Mouse (Mus musculus): ENCODE measurements around the gene Dxo. TPM values are rescaled to one million over a fixed set of nuclear protein-coding genes. Genes with fewer than 3 reads are reported as not detected.
"Not testable (repeated sequence)": the region's sequence is repeated elsewhere in the genome, so short reads cannot be mapped to it uniquely, and the experiment has no call there.

Gene Dxo
- polyA plus RNA-seq, 1 experiment from 2014 or later = 73.0 TPM

GRCm38 (mm10) chr17:34804871-34805562 lies 31.8 kb upstream of the Dxo start:
- Histone ChIP-seq H3K27me3 (no peaks in the 10 kb centered on the region), H3K4me3 (replicated peaks) (no peak overlapping the region)
- 72% methylated on average over 6 of the region's 6 CpGs for WGBS

GRCm38 (mm10) chr17:34807176-34807575 lies 29.6 kb upstream of the Dxo start:
- H3K9ac ChIP-seq = no peak overlapping the region
- no peak overlapping the region for H3K27ac ChIP-seq
- ATAC-seq (replicated peaks; ENCODE audit: low FRiP score) = no peak
- WGBS = 63% methylated on average over 3 of the region's 3 CpGs
- H3K4me3 ChIP-seq (replicated peaks) = no peak overlapping the region
- no peak overlapping the region for H3K4me2 ChIP-seq
- no peaks in the 10 kb centered on the region for H3K4me1 ChIP-seq
- H3K36me3 ChIP-seq = no peaks in the 10 kb centered on the region
- peaks cover 6% of the 10 kb centered on the region; the same call in 1 of the 2 replicates for H3K9me3 ChIP-seq (replicated peaks)
- no peaks in the 10 kb centered on the region for H3K27me3 ChIP-seq

More at GRCm38 (mm10) chr17:34804871-34805562, 31.8 kb upstream of the Dxo start:
- Histone ChIP-seq H3K9ac (no peak overlapping the region), H3K4me2 (no peak overlapping the region), H3K36me3 (no peaks in the 10 kb centered on the region), H3K9me3 (replicated peaks) (peaks cover 6% of the 10 kb centered on the region; the same call in 1 of the 2 replicates), H3K4me1 (no peaks in the 10 kb centered on the region), H3K27ac (no peak overlapping the region)
- no peak for ATAC-seq (replicated peaks; ENCODE audit: low FRiP score)

GRCm38 (mm10) chr17:34808599-34809205 lies 28.1 kb upstream of the Dxo start:
- no peak for ATAC-seq (replicated peaks; ENCODE audit: low FRiP score)
- Histone ChIP-seq H3K36me3 (no peaks in the 10 kb centered on the region), H3K27me3 (no peaks in the 10 kb centered on the region), H3K4me3 (replicated peaks) (no peak overlapping the region), H3K9me3 (replicated peaks) (peaks cover 6% of the 10 kb centered on the region; the same call in 1 of the 2 replicates), H3K27ac (no peak overlapping the region), H3K4me2 (no peak overlapping the region), H3K9ac (no peak overlapping the region), H3K4me1 (no peaks in the 10 kb centered on the region)
- 82% methylated on average over 6 of the region's 6 CpGs for WGBS

DNA sequence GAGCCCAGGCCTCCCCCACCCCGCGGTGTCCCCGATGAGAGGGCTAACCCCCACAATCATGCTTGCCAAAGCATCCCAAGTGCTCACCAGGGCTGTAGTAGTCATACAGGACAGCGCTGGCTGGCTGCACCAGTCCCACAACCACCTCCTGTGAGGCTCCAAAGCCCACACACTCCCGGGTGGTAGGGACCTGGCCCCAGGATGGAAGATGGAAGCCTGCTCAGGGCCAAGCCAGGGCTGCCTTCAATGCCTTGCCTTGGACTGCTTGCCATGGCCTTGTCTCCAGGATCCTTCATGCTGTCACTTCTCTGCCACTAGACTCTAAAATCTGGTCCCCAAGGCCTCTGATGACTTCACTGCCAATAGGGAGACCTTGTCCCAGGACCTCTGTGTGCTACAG lies 26.4 kb upstream of the Dxo start:
- H3K27me3 ChIP-seq; H3K9ac ChIP-seq; H3K27ac ChIP-seq; H3K9me3 ChIP-seq (replicated peaks); H3K4me3 ChIP-seq (replicated peaks); H3K36me3 ChIP-seq; H3K4me1 ChIP-seq; H3K4me2 ChIP-seq; ATAC-seq (replicated peaks; ENCODE audit: low FRiP score): not testable (repeated sequence)
- WGBS = 87% methylated on average over 5 of the region's 5 CpGs

- WGBS = 74% methylated on average over 8 of the region's 8 CpGs
- H3K4me3 ChIP-seq (replicated peaks); H3K27ac ChIP-seq; H3K4me2 ChIP-seq; H3K27me3 ChIP-seq; H3K4me1 ChIP-seq; H3K9me3 ChIP-seq (replicated peaks); ATAC-seq (replicated peaks; ENCODE audit: low FRiP score); H3K36me3 ChIP-seq; H3K9ac ChIP-seq: not testable (repeated sequence)
These were observed 26.0 kb upstream of the Dxo start for GRCm38 (mm10) chr17:34810811-34811210.

DNA sequence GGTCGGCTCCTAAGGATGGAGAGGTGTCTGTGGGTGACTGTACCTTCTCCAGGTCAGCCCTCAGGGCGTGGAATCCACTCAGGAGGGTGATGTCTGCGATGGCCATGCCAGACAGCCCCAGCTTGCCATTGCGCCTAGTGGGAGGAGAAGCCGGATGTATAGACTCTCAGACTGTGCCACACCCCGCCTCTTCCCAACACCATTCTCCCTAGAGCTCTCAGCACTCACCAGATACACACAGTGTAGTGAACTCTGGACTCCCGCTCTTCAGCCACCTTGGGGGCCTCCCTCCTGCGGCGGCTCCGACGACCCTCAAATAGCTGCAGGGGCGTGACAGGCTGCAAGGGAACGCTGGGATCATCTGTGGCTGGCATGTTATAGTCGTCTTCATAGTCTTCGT lies 25.5 kb upstream of the Dxo start:
- WGBS = 73% methylated on average over 15 of the region's 15 CpGs
- no peak overlapping the region for H3K4me3 ChIP-seq (replicated peaks)
- ATAC-seq (replicated peaks; ENCODE audit: low FRiP score) = no peak

GRCm38 (mm10) chr17:34813747-34814146 lies 23.1 kb upstream of the Dxo start:
- WGBS = 61% methylated on average over 12 of the region's 12 CpGs
- H3K27ac ChIP-seq; ATAC-seq (replicated peaks; ENCODE audit: low FRiP score); H3K9me3 ChIP-seq (replicated peaks); H3K4me3 ChIP-seq (replicated peaks); H3K27me3 ChIP-seq; H3K9ac ChIP-seq; H3K4me1 ChIP-seq; H3K36me3 ChIP-seq; H3K4me2 ChIP-seq: not testable (repeated sequence)

More for the DNA sequence above, 25.5 kb upstream of the Dxo start:
- Histone ChIP-seq H3K27me3 (no peaks in the 10 kb centered on the region), H3K27ac (no peak overlapping the region), H3K36me3 (no peaks in the 10 kb centered on the region), H3K4me1 (no peaks in the 10 kb centered on the region), H3K4me2 (no peak overlapping the region), H3K9me3 (replicated peaks) (no peaks in the 10 kb centered on the region), H3K9ac (no peak overlapping the region)

- Histone ChIP-seq H3K36me3 (no peaks in the 10 kb centered on the region), H3K27me3 (no peaks in the 10 kb centered on the region), H3K4me3 (replicated peaks) (no peak overlapping the region), H3K4me2 (no peak overlapping the region), H3K9ac (no peak overlapping the region), H3K4me1 (no peaks in the 10 kb centered on the region), H3K9me3 (replicated peaks) (no peaks in the 10 kb centered on the region), H3K27ac (no peak overlapping the region)
- no peak for ATAC-seq (replicated peaks; ENCODE audit: low FRiP score)
- WGBS = 85% methylated on average over 7 of the region's 7 CpGs
These were observed 21.9 kb upstream of the Dxo start for GRCm38 (mm10) chr17:34814818-34815370.

DNA sequence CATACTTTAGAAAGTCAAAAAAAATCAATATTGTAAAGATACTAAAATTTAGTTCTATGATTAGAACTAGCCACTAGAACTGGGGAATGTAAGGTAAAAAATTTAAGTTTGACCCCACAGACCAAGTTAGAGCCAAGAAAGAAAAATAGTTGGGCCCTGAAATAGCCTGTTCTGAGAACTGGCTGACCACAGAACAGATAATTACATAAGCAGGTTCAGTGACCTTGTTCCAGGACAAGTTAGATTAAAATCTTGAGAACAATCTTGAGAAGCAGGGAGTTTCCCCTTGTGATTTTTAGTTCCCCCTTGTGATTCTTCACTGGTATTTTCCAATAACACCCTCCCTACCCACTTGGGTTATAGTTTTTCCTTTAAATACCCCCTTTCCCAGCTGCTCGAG lies 6.0 kb upstream of the Dxo start:
- not testable (repeated sequence) for H3K4me3 ChIP-seq (replicated peaks); H3K9me3 ChIP-seq (replicated peaks); H3K4me1 ChIP-seq; H3K9ac ChIP-seq; H3K27me3 ChIP-seq; H3K27ac ChIP-seq; H3K4me2 ChIP-seq; ATAC-seq (replicated peaks; ENCODE audit: low FRiP score)
- H3K36me3 ChIP-seq = peaks cover 80% of the 10 kb centered on the region
- 88% methylated on average over 1 of the region's 1 CpGs for WGBS

DNA sequence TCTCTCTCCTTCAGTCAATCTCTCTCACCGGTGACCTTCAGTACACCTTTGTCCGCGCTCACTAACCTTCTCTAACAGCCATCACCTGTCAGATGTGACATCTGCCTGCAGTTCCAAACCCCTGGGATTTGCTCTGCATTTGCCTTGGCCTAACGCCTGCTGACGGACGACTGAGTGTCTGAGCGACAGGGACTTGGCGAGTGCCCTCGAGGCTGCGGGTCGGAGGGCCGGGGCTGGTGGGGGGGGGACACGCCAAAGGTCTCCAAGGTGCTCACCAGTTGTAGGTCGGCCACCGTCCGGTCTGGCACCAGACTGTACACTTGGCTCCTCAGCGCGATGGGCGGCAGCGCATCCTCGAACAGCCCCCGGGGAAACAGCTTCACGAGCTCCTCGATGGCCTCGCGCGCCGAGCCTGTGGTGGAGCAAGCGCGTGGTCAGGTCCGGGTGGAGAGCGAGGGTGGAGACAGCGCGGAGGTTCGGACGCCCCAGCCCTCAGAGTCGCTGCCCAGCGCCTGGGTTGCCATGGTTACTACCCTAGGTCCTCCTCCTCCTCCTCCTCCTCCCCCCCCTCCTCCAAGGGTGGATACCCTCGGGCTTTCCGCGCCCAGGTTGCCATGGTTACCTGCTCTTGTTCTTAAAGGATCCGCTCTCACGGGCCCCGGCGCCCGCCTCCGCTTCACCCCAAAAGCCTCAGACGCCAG lies 514 bp upstream of the Dxo start:
- Histone ChIP-seq H3K9ac (peak overlapping the region; percentile 72), H3K4me3 (replicated peaks) (peak overlapping the region; percentile 74), H3K4me1 (peaks cover 25% of the 10 kb centered on the region), H3K27ac (peak overlapping the region; percentile 63), H3K4me2 (peak overlapping the region; percentile 99), H3K36me3 (peaks cover 53% of the 10 kb centered on the region), H3K9me3 (replicated peaks) (no peaks in the 10 kb centered on the region), H3K27me3 (no peaks in the 10 kb centered on the region)
- peak; percentile 75 for ATAC-seq (replicated peaks; ENCODE audit: low FRiP score)
- WGBS = 3% methylated on average over 48 of the region's 48 CpGs

DNA sequence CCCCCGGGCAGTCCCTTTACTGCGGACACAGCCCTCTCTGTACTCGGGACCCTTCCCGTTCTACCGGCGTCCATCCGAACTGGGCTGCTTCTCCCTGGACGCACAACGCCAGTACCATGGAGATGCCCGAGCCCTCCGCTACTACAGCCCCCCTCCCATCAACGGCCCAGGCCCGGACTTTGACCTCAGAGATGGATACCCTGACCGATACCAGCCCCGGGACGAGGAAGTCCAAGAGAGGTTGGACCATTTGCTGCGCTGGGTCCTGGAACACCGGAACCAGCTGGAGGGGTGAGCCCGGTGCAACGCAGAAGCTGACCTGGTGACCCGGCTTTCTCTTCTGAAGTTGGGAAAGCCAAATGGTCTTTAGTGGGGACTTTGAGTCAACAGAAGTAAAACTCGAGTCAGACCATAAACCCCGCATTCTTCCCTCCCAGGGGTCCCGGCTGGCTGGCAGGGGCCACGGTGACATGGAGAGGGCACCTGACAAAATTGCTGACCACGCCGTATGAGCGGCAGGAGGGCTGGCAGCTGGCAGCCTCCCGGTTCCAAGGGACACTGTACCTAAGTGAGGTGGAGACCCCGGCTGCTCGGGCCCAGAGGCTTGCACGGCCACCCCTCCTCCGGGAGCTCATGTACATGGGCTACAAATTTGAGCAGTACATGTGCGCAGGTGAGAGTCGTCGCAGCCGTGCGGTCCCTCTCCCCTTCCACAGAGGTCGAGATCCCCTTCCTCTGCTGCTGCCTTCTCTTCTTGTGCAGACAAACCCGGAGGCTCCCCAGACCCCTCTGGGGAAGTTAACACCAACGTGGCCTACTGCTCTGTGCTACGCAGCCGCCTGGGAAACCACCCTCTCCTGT lies 875 bp downstream of the Dxo start:
- ATAC-seq (replicated peaks; ENCODE audit: low FRiP score) = peak; percentile 13; the same call in 1 of the 2 replicates
- Histone ChIP-seq H3K9ac (peak overlapping the region; percentile 72), H3K27me3 (no peaks in the 10 kb centered on the region), H3K4me1 (peaks cover 25% of the 10 kb centered on the region), H3K4me2 (peak overlapping the region; percentile 99), H3K4me3 (replicated peaks) (peak overlapping the region; percentile 74), H3K27ac (peak overlapping the region; percentile 63), H3K36me3 (peaks cover 55% of the 10 kb centered on the region), H3K9me3 (replicated peaks) (no peaks in the 10 kb centered on the region)
- WGBS = 25% methylated on average over 43 of the region's 43 CpGs
